Mouse (Mus musculus) lung, postnatal 4 days (tissue): ENCODE results near the gene Ncbp3.

ENCODE experiments used
- DNase-seq, 2 experiments: peaks; one replicate each; pipeline ENCODE4 v3.0.0; 2021

The Ncbp3 gene

GRCm38 (mm10) chr11:73090283-73090682 lies 42.7 kb downstream of the Ncbp3 start, which contains the start of gene Itgae:
Gene Itgae, plus strand, starts transcription at chr11:73090583.
- DNase-seq: no peak

GRCm38 (mm10) chr11:73090826-73091225 lies 43.2 kb downstream of the Ncbp3 start:
- DNase-seq: no peak

- no peak for DNase-seq
These were observed 44.5 kb downstream of the Ncbp3 start for GRCm38 (mm10) chr11:73092057-73092456.

- peak in 1 of 2 experiments; percentile 20 for DNase-seq
These were observed 45.3 kb downstream of the Ncbp3 start for GRCm38 (mm10) chr11:73092877-73093276.

- no peak for DNase-seq
These were observed 46.8 kb downstream of the Ncbp3 start for GRCm38 (mm10) chr11:73094231-73094995.

GRCm38 (mm10) chr11:73098860-73099259 lies 51.3 kb downstream of the Ncbp3 start:
- no peak for DNase-seq

GRCm38 (mm10) chr11:73099976-73100750 lies 52.6 kb downstream of the Ncbp3 start:
- DNase-seq: no peak

- DNase-seq: no peak
These were observed 53.7 kb downstream of the Ncbp3 start for GRCm38 (mm10) chr11:73101308-73101707.

GRCm38 (mm10) chr11:73105246-73105645 lies 57.7 kb downstream of the Ncbp3 start:
- no peak for DNase-seq

GRCm38 (mm10) chr11:73107358-73107757 lies 59.8 kb downstream of the Ncbp3 start:
- peak in 1 of 2 experiments; percentile 59 for DNase-seq

GRCm38 (mm10) chr11:73108195-73108897 lies 60.8 kb downstream of the Ncbp3 start:
- no peak for DNase-seq

- DNase-seq: no peak
These were observed 61.5 kb downstream of the Ncbp3 start for GRCm38 (mm10) chr11:73108898-73109625.

- no peak for DNase-seq
These were observed 62.4 kb downstream of the Ncbp3 start for GRCm38 (mm10) chr11:73109941-73110340.

GRCm38 (mm10) chr11:73111414-73111813 lies 63.8 kb downstream of the Ncbp3 start:
- DNase-seq: no peak

- no peak for DNase-seq
These were observed 78.9 kb downstream of the Ncbp3 start for GRCm38 (mm10) chr11:73126495-73126894.

GRCm38 (mm10) chr11:73131020-73131419 lies 83.4 kb downstream of the Ncbp3 start:
- peak in 1 of 2 experiments; percentile 25 for DNase-seq

- DNase-seq: no peak
These were observed 85.4 kb downstream of the Ncbp3 start for GRCm38 (mm10) chr11:73132999-73133398.

- DNase-seq: no peak
These were observed 86.6 kb downstream of the Ncbp3 start for GRCm38 (mm10) chr11:73134222-73134621.

- no peak for DNase-seq
These were observed 89.0 kb downstream of the Ncbp3 start for GRCm38 (mm10) chr11:73136587-73136986.

GRCm38 (mm10) chr11:73137116-73137515 lies 89.5 kb downstream of the Ncbp3 start:
- no peak for DNase-seq

GRCm38 (mm10) chr11:73137591-73138501 lies 90.3 kb downstream of the Ncbp3 start, which contains the start of gene Haspin:
Gene Haspin, minus strand, starts transcription at chr11:73138294.
- DNase-seq: peak; percentile 95 to 96
